Mouse (Mus musculus) CD4-positive helper T cell, adult 2 months (primary cell): ENCODE results near the gene Spata17.

ENCODE experiments used
- DNase-seq: peaks from one replicate; pipeline ENCODE4 v3.0.0-alpha.2; 2012; ENCODE audit warnings: low read depth, missing footprints, low spot score

Gene Spata17

GRCm38 (mm10) chr1:187004306-187004705, 211.0 kb downstream of the Spata17 start:
- no peak for DNase-seq

DNA sequence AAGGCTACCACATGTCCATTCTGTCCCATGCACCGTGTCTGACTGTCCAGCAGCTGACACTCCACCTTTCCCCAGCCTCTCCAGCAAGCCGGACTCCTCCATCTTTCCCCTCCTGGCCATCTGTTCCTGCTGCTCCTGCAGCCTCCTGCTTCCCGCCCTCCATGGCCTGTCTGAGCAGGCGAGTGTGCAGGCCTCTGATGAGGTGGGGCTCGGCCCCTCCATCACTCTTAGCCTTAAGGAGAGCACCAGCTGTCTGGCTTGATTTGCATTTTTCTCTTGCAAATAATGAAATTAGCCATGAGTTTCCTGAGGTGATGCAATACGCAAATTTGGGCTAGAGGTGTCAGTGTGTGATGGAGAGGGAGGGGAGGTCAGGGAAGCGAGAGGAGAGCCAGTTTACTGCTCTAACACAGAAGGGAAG, 211.8 kb downstream of the Spata17 start:
- DNase-seq, result no peak

- no peak for DNase-seq
Measured at GRCm38 (mm10) chr1:186997596-186998304, 217.5 kb downstream of the Spata17 start.
